Mouse (Mus musculus) c-Kit-negative CD71-positive TER-119-positive erythroid progenitor cells, embryonic 14.5 days (primary cell): ENCODE measurements around the gene 5430403G16Rik.
"Not testable (repeated sequence)": the region's sequence is repeated elsewhere in the genome, so short reads cannot be mapped to it uniquely, and the experiment has no call there.

Experiments used
- DNase-seq: peaks from one replicate; pipeline ENCODE4 v3.0.0-alpha.2; 2013; ENCODE audit warnings: low read depth, low spot score

The 5430403G16Rik gene

GRCm38 (mm10) chr5:109690537-109691201, at the start of gene 5430403G16Rik:
Gene 5430403G16Rik (minus strand): TSS chr5:109691041.
- peak; percentile 28 for DNase-seq

- not testable (repeated sequence) for DNase-seq
Observed at GRCm38 (mm10) chr5:109717341-109717740, 26.5 kb upstream of the 5430403G16Rik start.

DNA sequence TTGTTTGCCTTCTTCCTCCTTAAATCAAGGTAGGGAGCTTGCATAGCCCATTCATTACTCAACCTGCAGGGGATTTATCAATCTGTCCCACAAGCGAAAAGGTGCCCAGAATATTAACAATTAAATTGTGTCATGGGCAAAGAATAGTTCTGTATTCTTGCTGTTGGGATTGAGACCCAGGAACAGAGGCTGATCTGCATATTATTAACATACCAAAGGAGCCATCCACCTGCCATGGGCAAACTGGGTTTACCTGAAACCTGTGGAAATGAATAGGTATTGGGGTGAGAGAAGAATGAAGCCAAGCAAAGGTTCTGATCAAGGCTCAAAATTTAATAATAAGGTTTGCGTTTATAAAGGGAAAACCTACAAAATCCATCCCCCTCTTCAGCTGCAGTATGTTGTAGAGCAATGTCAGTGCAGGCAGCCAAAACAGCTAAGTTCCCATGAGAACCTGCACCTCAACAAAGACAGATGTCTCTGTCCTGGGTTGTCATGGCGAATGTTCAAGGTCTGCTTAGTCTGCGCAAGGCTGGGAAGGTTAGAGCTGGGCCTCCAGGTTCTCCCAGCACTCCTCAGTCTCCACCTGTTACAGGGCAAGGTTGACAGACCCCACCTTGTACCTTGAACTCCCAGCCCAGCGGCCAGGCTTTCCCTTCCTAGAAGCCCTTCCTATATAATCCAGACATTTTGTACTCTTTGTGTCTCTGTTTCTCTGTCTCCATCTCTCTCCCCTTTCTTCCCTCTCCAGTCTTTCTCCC, 544 bp upstream of the 5430403G16Rik start:
- not testable (repeated sequence) for DNase-seq

- no peak for DNase-seq
Observed at GRCm38 (mm10) chr5:109682921-109683320, 7.9 kb downstream of the 5430403G16Rik start.
